Mouse (Mus musculus) stomach, embryonic 15.5 days (tissue): Measurements from ENCODE around the gene Pigl. TPM values are rescaled to one million over a fixed set of nuclear protein-coding genes. Genes with fewer than 3 reads are reported as not detected.
A peak's percentile ranks its signal among the peaks of the same experiment; 100 is the strongest.

Experiments
- ATAC-seq: fragments of 200-750 bp; cut with Nextera tagmentation; 2 replicates; pipeline ENCODE4 v1.8.0; 2017; ENCODE audit warnings: low read depth, moderate number of reproducible peaks, moderate TSS enrichment; ENCODE audit not compliant: insufficient read depth, low FRiP score
- H3K27ac ChIP-seq: fragments of 300-500 bp; sonication (generic); 2 replicates; pipeline ENCODE4 v1.5.1; 2015; ENCODE audit warnings: mild to moderate bottlenecking, inconsistent platforms
- H3K27me3 ChIP-seq: fragments of 300-500 bp; sonication (generic); replicated peaks from 2 replicates; pipeline ENCODE4 v1.6.1; 2015; ENCODE audit warnings: inconsistent platforms
- H3K36me3 ChIP-seq: fragments of 300-500 bp; sonication (generic); 2 replicates; pipeline ENCODE4 v1.6.1; 2015; ENCODE audit warnings: inconsistent platforms
- H3K4me1 ChIP-seq: fragments of 300-500 bp; sonication (generic); 2 replicates; pipeline ENCODE4 v1.6.1; 2015; ENCODE audit warnings: inconsistent platforms
- H3K4me2 ChIP-seq: fragments of 300-500 bp; sonication (generic); 2 replicates; pipeline ENCODE4 v1.6.1; 2015; ENCODE audit warnings: mild to moderate bottlenecking, inconsistent platforms
- H3K4me3 ChIP-seq: fragments of 300-500 bp; sonication (generic); replicated peaks from 2 replicates; pipeline ENCODE4 v1.5.1; 2015; ENCODE audit warnings: inconsistent platforms
- H3K9ac ChIP-seq: fragments of 300-500 bp; sonication (generic); 2 replicates; pipeline ENCODE4 v1.6.1; 2015; ENCODE audit warnings: inconsistent platforms
- H3K9me3 ChIP-seq: fragments of 300-500 bp; sonication (generic); 2 replicates; pipeline ENCODE4 v1.6.1; 2016; ENCODE audit warnings: inconsistent platforms
- WGBS: fragments of 180-500 bp; shearing (Covaris S2); methylation state at CpG from one replicate; pipeline ENCODE4 v1.1.7; 2015; 5-methylcytosine and 5-hydroxymethylcytosine counted together
- polyA plus RNA-seq: library from polyadenylated mRNA; unstranded; fragments of >200 nt; fragmentation: Nextera tagmentation; extraction: Ambion mirVana; gene quantifications from 2 replicates; pipeline ENCODE4 v1.2.1, GENCODE M21; 2015

Pigl gene
- polyA plus RNA-seq, 1 experiment from 2014 or later, result 9.4 TPM

DNA sequence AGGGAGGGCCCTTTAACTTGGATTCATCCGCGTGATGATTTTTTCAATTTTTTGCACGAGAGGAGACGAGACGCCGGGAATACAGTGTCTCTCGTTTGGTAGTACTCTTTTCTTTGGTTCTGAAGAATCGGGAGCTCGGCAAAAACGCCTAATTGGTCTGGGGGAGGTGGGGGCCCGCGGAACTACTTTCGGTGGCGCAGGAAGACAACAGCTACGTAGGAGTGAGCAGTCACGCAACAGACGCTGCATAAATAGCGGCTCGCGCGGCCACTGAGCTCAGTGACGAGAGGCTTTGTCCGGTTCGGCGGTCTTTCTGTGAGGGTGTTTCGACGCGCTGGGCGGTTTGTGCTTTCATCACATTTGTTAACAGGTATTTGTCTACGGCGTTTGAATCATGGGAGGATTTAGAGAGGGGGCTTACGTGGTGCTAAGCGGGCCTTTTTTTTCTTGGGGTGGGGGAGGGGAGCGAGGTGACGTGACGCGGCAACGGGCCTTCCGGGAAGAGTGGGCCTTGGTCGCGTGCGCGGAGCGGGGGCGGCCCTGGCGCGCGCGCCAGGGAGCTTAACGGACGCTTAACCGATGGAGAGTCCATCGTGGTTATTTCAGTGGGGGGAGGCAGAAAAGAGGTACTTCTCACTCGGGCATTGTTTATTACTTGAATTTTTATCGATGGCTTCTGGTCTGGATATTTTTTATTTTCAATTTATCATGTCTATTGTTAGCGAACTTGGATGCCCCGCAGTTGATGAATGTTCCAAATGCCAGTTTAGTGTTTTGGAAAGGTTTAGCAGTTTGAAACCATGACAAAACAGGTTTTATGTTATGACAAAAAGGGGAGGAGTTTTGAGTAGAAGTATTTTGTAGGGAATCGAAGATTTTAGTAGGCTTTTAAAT is 93.2 kb downstream of the Pigl start:
- Histone ChIP-seq H3K4me3 (peak overlapping the region; percentile 70), H3K4me1 (peaks cover 21% of the 10 kb centered on the region), H3K9ac (peak overlapping the region; percentile 60), H3K27ac (peak overlapping the region; percentile 87), H3K36me3 (0 out of 2 replicates have a peak, but pooled peaks cover 3% of the 10 kb centered on the region), H3K9me3 (no peaks in the 10 kb centered on the region), H3K4me2 (peak overlapping the region; percentile 45), H3K27me3 (no peaks in the 10 kb centered on the region)
- WGBS, result under 1% methylated on average over 58 of the region's 58 CpGs
- peak; percentile 80 for ATAC-seq

DNA sequence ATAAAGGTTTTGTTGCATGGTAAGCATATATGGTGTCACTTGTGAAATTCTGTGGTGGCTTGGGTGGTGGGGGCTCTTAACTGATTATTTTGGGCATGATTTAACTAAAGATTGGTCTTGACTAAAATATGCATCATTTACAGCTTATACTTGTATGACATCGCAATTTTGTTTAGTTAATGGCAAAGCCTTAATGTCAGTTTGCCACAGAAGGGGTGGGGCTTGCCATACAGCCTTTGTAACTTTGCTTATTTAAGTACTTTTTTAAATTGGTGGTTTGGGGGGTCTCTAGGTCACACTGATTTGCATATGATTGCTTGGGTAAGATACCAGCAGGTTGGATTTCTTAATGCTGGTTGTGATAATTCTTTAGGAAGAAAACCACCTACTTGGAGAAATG is 94.9 kb downstream of the Pigl start:
- 0 out of 2 replicates have a peak, but pooled peaks cover 3% of the 10 kb centered on the region for H3K36me3 ChIP-seq
- H3K4me3 ChIP-seq, result peak overlapping the region; percentile 44
- H3K9me3 ChIP-seq, result no peaks in the 10 kb centered on the region
- H3K9ac ChIP-seq, result peak overlapping the region; percentile 19; the same call in 1 of the 2 replicates
- 21% methylated on average over 1 of the region's 1 CpGs for WGBS
- peaks cover 21% of the 10 kb centered on the region for H3K4me1 ChIP-seq
- H3K27me3 ChIP-seq, result no peaks in the 10 kb centered on the region
- ATAC-seq, result no peak
- no peak overlapping the region for H3K27ac ChIP-seq
- peak overlapping the region; percentile 86 for H3K4me2 ChIP-seq

DNA sequence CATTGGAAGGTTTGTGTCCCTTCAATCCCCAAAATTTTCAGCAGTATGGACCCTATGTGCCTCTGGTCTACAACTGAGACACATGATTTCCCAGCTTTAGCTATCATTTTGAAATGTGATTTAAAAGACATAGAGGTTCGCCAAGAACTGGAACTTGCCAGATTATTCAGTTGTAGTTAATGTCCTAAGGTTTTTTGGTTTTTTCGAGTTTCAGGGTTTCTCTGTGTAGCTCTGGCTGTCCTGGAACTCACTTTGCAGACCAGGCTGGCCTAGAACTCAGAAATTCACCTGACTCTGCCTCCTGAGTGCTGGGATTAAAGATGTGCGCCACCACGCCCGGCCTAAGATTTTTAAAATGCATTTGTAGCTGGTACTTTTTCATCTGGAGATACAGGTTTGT is 95.4 kb downstream of the Pigl start:
- 76% methylated on average over 5 of the region's 5 CpGs for WGBS
- Histone ChIP-seq H3K9me3 (no peaks in the 10 kb centered on the region), H3K36me3 (0 out of 2 replicates have a peak, but pooled peaks cover 3% of the 10 kb centered on the region), H3K4me2 (peak overlapping the region; percentile 86), H3K4me1 (peaks cover 21% of the 10 kb centered on the region), H3K27ac (no peak overlapping the region), H3K9ac (no peak overlapping the region), H3K4me3 (peak overlapping the region; percentile 44), H3K27me3 (no peaks in the 10 kb centered on the region)
- no peak for ATAC-seq

DNA sequence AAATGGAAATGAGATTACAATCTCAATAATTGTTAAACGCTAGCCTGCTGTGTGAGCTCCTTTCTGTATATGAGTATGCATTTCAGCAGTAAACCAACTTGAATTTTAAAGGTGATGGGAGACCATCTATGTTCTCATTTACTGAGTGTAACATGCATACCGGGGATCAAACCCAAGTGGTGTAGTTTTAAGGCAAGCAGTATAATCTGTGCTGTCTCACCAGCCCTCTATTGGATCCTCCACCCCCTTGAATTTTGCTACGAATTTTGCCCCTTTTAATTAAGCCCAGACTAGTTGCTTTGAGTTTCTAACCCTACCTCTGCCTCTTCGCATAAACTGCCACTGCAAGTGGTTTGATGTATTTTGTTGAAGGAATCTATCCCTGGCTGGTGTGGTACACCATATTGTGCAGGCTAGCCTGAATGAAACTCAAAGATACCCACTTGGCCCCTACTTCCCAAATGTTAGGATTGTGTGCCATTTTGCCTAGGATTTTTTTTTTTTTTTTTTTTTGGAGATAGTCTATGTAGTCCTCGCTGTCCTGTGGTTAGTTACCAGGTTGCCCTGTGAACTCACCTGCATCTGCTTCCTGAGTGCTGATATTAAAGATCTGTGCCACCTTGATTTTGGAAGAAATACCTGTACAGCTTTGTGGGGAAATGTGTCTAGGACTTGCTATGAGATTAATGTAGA is 96.0 kb downstream of the Pigl start:
- Histone ChIP-seq H3K9ac (no peak overlapping the region), H3K36me3 (0 out of 2 replicates have a peak, but pooled peaks cover 3% of the 10 kb centered on the region), H3K9me3 (no peaks in the 10 kb centered on the region), H3K4me3 (peak overlapping the region; percentile 44), H3K4me2 (peak overlapping the region; percentile 86), H3K27me3 (no peaks in the 10 kb centered on the region), H3K27ac (no peak overlapping the region), H3K4me1 (peaks cover 21% of the 10 kb centered on the region)
- WGBS, result 72% methylated on average over 5 of the region's 5 CpGs
- ATAC-seq, result no peak

DNA sequence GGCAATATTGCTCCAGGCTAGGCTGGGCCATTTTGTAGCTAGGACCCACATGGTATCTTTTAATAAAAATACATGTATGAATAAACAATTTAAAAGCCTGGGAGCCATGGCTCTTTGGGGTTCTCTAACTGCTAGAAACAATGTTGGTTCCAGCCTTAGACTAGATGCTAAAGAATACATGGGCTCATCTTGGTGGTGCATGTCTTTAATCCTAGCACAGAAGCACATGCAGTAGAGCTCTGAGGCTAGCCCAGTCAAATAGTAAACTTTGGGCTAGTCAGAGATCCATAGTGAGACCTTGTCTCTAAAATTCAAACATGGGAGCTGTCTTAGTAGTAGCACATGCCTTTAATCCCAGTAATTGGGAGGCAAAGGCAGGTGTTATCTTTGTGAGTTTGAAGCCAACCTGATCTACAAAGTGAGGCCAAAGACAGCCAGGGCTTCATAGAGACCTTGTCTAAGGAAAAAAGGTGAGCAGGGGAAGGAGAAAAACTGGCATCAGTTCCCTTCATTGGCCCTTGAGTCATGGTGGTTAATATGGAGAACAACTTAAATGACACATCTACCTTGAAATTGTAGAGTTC is 96.8 kb downstream of the Pigl start:
- H3K4me2 ChIP-seq, result peak overlapping the region; percentile 86; the same call in 1 of the 2 replicates
- H3K27me3 ChIP-seq, result no peaks in the 10 kb centered on the region
- no peaks in the 10 kb centered on the region for H3K9me3 ChIP-seq
- no peak overlapping the region for H3K4me3 ChIP-seq
- peaks cover 18% of the 10 kb centered on the region for H3K4me1 ChIP-seq
- H3K27ac ChIP-seq, result no peak overlapping the region
- H3K9ac ChIP-seq, result no peak overlapping the region
- no peak for ATAC-seq
- 0 out of 2 replicates have a peak, but pooled peaks cover 3% of the 10 kb centered on the region for H3K36me3 ChIP-seq

DNA sequence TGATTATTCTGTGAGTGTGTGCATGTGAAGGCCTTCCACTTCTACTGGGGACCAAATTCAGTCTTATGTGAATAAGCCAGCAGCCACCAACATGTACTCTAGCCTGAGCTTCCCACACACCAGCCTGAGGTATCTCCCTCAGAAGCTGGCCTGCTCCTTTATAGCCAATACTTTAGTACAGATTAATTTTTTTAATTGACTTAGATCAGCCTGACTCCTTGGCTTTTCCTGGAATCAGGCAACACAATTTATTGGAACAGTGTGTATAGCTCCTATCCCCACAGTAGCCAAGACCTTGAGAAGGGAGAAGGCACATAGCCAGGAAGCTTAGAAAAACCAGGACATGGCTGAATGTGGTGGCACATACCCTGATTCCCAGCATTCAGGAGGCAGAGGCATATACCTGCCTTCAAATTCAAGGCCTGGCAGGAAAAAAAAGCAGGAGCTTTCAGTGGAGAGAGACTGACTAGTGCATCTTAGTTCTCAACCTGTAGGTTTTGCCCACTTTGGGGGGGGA is 97.7 kb downstream of the Pigl start:
- Histone ChIP-seq H3K4me1 (peaks cover 18% of the 10 kb centered on the region), H3K9ac (no peak overlapping the region), H3K36me3 (0 out of 2 replicates have a peak, but pooled peaks cover 3% of the 10 kb centered on the region), H3K4me2 (no peak overlapping the region), H3K27me3 (no peaks in the 10 kb centered on the region), H3K27ac (no peak overlapping the region), H3K4me3 (no peak overlapping the region), H3K9me3 (no peaks in the 10 kb centered on the region)
- ATAC-seq, result no peak

DNA sequence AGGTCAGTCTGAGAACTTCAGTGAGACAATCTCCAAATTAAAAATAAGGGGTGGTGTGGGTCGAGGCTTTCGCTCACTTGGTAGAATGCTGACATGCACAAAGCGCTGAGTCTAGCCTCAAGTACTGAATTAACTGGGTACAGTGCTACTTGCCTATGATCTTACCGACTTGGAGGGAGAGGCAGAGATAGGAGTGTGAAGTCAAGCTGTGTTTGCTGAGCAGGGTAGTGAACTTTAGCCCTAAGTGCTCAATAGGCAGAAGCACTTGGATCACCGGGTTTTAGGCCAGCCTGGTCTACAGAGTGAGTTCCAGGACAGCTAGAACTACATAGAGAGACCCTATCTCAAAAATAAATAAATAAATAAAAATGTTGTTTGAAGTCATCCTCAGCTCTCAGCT is 98.9 kb downstream of the Pigl start:
- no peak for ATAC-seq
- Histone ChIP-seq H3K27ac (no peak overlapping the region), H3K27me3 (no peaks in the 10 kb centered on the region), H3K36me3 (0 out of 2 replicates have a peak, but pooled peaks cover 3% of the 10 kb centered on the region), H3K9me3 (no peaks in the 10 kb centered on the region), H3K4me2 (no peak overlapping the region), H3K4me3 (no peak overlapping the region), H3K9ac (no peak overlapping the region), H3K4me1 (peaks cover 18% of the 10 kb centered on the region)
- 48% methylated on average over 5 of the region's 5 CpGs for WGBS

DNA sequence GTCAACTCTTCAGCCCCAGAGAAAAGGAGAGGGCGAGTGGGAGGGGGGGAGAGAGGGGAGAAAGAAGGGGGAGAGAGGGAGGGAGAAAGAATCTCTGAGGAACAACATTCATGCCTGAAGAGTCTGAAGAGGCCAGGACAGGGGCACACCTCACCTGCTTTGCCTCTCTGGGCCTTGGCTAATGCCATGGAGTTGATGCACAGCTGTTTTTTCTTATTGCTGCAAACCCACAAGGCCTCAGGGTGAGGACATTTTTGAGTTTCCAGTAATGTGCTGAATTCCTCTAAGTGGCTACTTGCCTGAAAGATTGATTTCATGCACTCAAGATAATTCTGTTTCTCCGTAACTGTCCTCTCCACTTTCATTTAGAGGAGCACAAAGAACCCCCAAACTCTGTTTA is 99.9 kb downstream of the Pigl start:
- no peaks in the 10 kb centered on the region for H3K9me3 ChIP-seq
- no peaks in the 10 kb centered on the region for H3K27me3 ChIP-seq
- 0 out of 2 replicates have a peak, but pooled peaks cover 2% of the 10 kb centered on the region for H3K36me3 ChIP-seq
- WGBS, result 60% methylated on average over 2 of the region's 2 CpGs
- peaks cover 18% of the 10 kb centered on the region for H3K4me1 ChIP-seq
- no peak overlapping the region for H3K27ac ChIP-seq
- H3K4me3 ChIP-seq, result no peak overlapping the region
- no peak overlapping the region for H3K9ac ChIP-seq
- no peak for ATAC-seq
- H3K4me2 ChIP-seq, result no peak overlapping the region

DNA sequence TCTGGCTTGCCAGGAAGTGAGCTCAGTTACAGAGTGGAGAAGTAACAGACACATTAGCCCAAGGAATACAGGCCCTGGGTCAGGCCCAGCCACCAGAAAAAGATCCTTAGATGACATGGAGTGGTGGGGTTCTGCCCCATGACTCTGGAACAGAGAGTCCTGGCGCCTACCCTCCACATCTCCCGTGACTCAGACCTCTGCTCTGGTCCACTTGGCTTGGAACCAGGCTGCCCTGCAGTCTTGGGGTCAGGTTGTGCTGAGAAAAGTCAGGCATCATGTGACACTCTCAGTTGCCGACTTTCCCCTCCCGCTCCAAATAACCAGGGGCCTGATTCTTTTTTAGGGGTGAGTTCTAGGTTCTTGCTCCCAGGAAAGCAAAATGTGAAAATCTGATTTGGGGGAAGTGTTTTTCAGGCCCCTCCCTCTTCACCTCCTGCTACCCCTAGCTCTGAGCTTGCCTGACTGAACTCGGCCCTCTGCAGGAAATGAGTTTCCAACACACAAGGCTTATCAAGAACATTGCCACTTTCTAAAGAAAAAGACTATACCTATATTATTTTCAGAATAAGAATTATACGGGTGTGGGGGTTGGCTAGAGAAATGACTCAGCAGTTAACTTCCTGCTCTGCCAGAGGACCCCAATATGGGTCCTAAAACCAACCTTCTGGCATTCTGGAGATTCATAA is 100.8 kb downstream of the Pigl start:
- H3K27me3 ChIP-seq, result no peaks in the 10 kb centered on the region
- H3K4me3 ChIP-seq, result no peak overlapping the region
- WGBS, result 51% methylated on average over 6 of the region's 6 CpGs
- H3K27ac ChIP-seq, result no peak overlapping the region
- H3K9me3 ChIP-seq, result no peaks in the 10 kb centered on the region
- no peaks in the 10 kb centered on the region for H3K36me3 ChIP-seq
- no peak overlapping the region for H3K9ac ChIP-seq
- H3K4me2 ChIP-seq, result no peak overlapping the region
- peaks cover 12% of the 10 kb centered on the region for H3K4me1 ChIP-seq
- no peak for ATAC-seq

DNA sequence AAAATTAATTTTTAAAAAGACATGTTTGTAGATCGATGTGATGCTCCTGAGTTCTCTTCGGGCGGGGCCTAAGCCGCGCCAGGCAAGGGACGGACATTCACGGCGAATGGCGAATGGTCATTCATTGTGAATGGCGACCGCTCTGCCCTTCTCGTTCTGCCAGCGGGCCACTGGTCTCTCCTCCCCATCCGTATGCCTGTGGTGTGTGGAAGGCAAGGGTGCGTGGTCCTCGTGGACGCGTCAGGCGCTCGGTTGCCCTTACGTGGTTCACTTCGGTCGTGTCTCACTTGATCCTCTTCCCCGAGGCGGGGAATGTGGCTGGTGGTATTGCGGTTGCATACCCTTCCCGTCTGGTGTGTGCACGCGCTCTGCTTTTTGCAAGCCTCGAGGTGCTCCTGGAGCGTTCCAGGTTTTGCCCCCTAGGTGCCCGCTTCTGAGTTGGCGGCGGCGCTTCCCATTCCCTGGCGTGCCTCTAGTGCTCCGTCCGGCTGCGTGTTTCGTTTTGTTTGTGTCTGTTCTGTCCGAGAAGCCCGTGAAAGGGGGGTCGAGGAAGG is 102.3 kb downstream of the Pigl start:
- H3K27me3 ChIP-seq, result no peaks in the 10 kb centered on the region
- ATAC-seq, result no peak
- no peak overlapping the region for H3K27ac ChIP-seq
- no peaks in the 10 kb centered on the region for H3K9me3 ChIP-seq
- H3K9ac ChIP-seq, result no peak overlapping the region
- H3K4me2 ChIP-seq, result peak overlapping the region; percentile 68
- H3K4me3 ChIP-seq, result peak overlapping the region; percentile 34
- no peaks in the 10 kb centered on the region for H3K36me3 ChIP-seq
- 32% methylated on average over 43 of the region's 43 CpGs for WGBS
- H3K4me1 ChIP-seq, result 0 out of 2 replicates have a peak, but pooled peaks cover under 1% of the 10 kb centered on the region

DNA sequence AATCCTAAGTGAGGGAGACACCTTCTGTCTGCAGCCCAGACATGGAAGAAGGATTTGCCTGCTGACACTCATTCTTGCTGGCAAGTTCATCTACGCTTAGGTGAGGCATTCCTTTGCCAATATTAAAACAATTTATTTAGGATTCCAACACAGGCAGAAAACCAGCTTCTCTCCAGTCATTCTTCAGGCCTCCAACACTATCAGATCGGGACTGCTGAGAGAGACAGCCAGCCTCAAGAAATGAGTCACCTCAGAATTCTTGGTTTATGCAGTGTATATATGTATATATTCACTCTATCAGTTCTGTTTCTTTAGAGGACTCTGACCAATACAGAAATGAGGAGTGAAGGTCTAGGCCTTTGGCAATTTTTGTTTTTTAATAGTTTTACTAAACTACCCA is 105.3 kb downstream of the Pigl start:
- H3K4me2 ChIP-seq, result no peak overlapping the region
- ATAC-seq, result no peak
- no peak overlapping the region for H3K27ac ChIP-seq
- no peak overlapping the region for H3K4me3 ChIP-seq
- no peaks in the 10 kb centered on the region for H3K9me3 ChIP-seq
- 77% methylated on average over 2 of the region's 2 CpGs for WGBS
- no peak overlapping the region for H3K9ac ChIP-seq
- H3K4me1 ChIP-seq, result no peaks in the 10 kb centered on the region
- no peaks in the 10 kb centered on the region for H3K27me3 ChIP-seq
- H3K36me3 ChIP-seq, result no peaks in the 10 kb centered on the region
